Mouse (Mus musculus): ENCODE data around the gene Esd. TPM values are rescaled to one million over a fixed set of nuclear protein-coding genes. Genes with fewer than 3 reads are reported as not detected.

The Esd gene
- polyA plus RNA-seq, 1 experiment from 2014 or later, result 229 TPM

DNA sequence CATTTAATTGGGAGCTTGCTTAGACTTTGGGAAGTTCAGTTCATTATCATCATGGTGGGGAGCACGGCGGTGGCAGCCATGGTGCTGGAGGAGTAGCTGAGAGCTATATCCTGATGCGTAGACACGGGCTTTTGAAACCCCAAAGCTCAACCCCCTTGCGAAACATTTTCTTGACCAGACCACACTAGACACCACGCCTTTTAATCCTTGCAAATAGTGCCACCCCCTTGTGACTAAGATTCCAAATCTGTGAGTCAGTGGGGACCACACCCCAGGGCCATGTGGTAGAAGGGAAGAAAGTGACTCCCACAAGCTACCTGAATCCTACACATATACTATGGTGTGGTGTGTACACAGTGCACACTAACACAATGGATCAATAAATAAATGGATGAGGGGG lies 4.8 kb downstream of the Esd start:
- Histone ChIP-seq H3K9ac (replicated peaks; ENCODE audit: low read depth) (no peak overlapping the region), H3K27ac (ENCODE audit: low read length) (no peak overlapping the region), H3K27me3 (replicated peaks; ENCODE audit: insufficient read depth, low read length) (no peaks in the 10 kb centered on the region), H3K4me3 (ENCODE audit: low read depth, low read length) (no peak overlapping the region), H3K4me1 (ENCODE audit: insufficient read depth, low read depth, low read length) (0 out of 2 replicates have a peak, but pooled peaks cover 2% of the 10 kb centered on the region), H3K36me3 (ENCODE audit: insufficient read depth, low read length) (peaks cover 16% of the 10 kb centered on the region), H3K4me2 (replicated peaks; ENCODE audit: low read depth, low read length) (no peak overlapping the region), H3K9me3 (ENCODE audit: low read length) (no peaks in the 10 kb centered on the region)
- TF ChIP-seq CTCF (IDR thresholded peaks at IDR 0.05) (no peak), EP300 (IDR thresholded peaks at IDR 0.05) (no peak)
- DNase-seq (ENCODE audit: low spot score), result no peak
- no peak for ATAC-seq
- 85% methylated on average over 6 of the region's 6 CpGs for WGBS

DNA sequence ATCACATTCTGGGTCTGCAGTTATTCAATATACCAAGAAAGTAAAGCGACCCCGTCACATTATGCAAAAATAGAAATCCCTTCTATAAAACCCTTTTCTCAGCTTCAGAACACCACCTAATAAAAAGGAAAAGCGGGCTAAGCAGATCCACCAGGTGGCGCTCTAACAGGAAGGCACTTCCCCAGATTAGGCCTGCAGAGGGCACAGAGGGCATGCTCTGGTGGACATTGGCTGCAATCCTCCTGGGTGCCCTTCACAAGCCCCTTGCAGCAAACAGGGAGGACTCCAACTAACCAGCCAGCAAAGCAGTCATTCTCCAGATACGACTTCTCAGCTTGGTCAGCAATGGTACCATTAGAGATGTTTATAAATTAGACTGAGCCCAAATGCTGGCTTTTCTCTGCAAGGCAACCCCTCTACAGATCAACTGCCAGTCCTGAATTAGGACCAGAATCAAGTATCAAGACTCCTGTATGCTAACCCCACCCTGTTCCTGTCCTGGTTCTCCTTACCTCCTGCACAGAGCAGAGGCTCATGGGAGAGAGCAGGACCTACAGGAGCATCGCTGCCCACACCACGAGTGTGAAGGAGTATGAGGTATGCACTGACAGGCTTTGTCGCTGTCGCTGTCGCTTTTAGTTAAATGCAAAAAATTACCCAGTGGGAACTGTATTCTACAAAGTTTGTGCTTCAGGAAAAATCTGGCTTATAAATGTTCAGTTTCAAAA lies 32.3 kb downstream of the Esd start:
- H3K9me3 ChIP-seq (ENCODE audit: low read length), result no peaks in the 10 kb centered on the region
- no peaks in the 10 kb centered on the region for H3K27me3 ChIP-seq (replicated peaks; ENCODE audit: insufficient read depth, low read length)
- H3K36me3 ChIP-seq (ENCODE audit: insufficient read depth, low read length), result peaks cover 8% of the 10 kb centered on the region; the same call in 1 of the 2 replicates
- no peak overlapping the region for H3K4me3 ChIP-seq (ENCODE audit: low read depth, low read length)
- no peak overlapping the region for H3K9ac ChIP-seq (replicated peaks; ENCODE audit: low read depth)
- peak; percentile 43; the same call in 1 of the 2 replicates for ATAC-seq
- DNase-seq (ENCODE audit: low spot score), result peak; percentile 69
- no peaks in the 10 kb centered on the region for H3K4me1 ChIP-seq (ENCODE audit: insufficient read depth, low read depth, low read length)
- peak; percentile 95 for TF ChIP-seq CTCF (IDR thresholded peaks at IDR 0.05)
- TF ChIP-seq EP300 (IDR thresholded peaks at IDR 0.05), result no peak
- H3K27ac ChIP-seq (ENCODE audit: low read length), result no peak overlapping the region
- no peak overlapping the region for H3K4me2 ChIP-seq (replicated peaks; ENCODE audit: low read depth, low read length)
- WGBS, result 61% methylated on average over 10 of the region's 10 CpGs

DNA sequence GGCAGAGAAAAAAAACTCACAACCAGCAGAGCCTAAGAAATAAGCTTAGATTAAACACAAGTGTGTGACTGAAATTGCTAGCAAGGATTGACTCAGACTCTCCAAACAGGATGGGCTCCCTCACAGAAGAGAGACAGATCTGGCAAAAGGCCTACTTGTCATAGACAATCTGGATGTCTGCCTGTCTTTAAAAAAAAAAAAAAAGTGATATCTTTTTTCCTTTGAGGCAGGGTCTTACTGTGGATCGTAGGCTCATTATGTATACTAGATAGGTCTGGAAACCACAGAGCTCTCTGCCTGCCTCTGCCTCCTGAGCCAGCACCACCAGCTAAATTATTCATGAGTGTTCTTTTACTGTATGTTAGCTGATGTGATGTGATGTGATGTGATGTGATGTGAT lies 35.8 kb downstream of the Esd start:
- ATAC-seq, result no peak; the same call in 1 of the 2 replicates
- no peak overlapping the region for H3K9ac ChIP-seq (replicated peaks; ENCODE audit: low read depth)
- DNase-seq (ENCODE audit: low spot score), result peak; percentile 37
- H3K27ac ChIP-seq (ENCODE audit: low read length), result no peak overlapping the region
- 47% methylated on average over 1 of the region's 1 CpGs for WGBS
- H3K36me3 ChIP-seq (ENCODE audit: insufficient read depth, low read length), result peaks cover 20% of the 10 kb centered on the region
- no peaks in the 10 kb centered on the region for H3K27me3 ChIP-seq (replicated peaks; ENCODE audit: insufficient read depth, low read length)
- no peak overlapping the region for H3K4me3 ChIP-seq (ENCODE audit: low read depth, low read length)
- TF ChIP-seq EP300 (IDR thresholded peaks at IDR 0.05) (no peak), CTCF (IDR thresholded peaks at IDR 0.05) (no peak)
- no peaks in the 10 kb centered on the region for H3K4me1 ChIP-seq (ENCODE audit: insufficient read depth, low read depth, low read length)
- no peak overlapping the region for H3K4me2 ChIP-seq (replicated peaks; ENCODE audit: low read depth, low read length)
- no peaks in the 10 kb centered on the region for H3K9me3 ChIP-seq (ENCODE audit: low read length)

DNA sequence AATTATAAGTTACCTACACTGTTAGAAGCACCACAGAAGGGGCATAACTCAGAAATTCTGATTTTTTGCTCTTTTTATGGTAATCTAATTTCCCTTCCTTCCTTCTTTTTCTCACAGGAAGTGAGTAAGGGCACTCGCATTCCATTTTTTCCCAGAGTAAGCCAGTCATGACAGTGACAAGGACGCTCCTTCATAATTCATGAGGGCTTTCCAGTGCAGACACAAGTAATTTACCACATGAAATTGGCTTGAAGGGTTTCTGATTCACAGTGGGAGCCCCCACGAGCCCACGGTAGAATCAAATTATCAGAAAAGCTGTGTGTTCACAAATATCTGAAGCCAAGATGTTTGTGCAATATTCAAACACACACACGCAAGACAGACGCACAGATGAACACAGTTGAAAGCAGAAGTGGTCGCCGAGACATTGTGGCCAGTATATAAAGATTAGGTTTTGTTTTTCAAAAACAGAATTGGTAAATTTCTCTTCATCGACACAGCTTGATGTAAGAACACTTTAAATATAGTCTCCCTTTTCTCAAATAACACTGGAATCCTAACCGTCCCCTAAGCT lies 42.0 kb downstream of the Esd start:
- ATAC-seq (no peak), DNase-seq (ENCODE audit: low spot score) (no peak)
- Histone ChIP-seq H3K9me3 (ENCODE audit: low read length) (no peaks in the 10 kb centered on the region), H3K9ac (replicated peaks; ENCODE audit: low read depth) (no peak overlapping the region), H3K4me2 (replicated peaks; ENCODE audit: low read depth, low read length) (no peak overlapping the region), H3K36me3 (ENCODE audit: insufficient read depth, low read length) (peaks cover 21% of the 10 kb centered on the region), H3K27me3 (replicated peaks; ENCODE audit: insufficient read depth, low read length) (no peaks in the 10 kb centered on the region), H3K4me3 (ENCODE audit: low read depth, low read length) (no peak overlapping the region), H3K4me1 (ENCODE audit: insufficient read depth, low read depth, low read length) (no peaks in the 10 kb centered on the region), H3K27ac (ENCODE audit: low read length) (no peak overlapping the region)
- WGBS, result 84% methylated on average over 10 of the region's 10 CpGs
- no peak for TF ChIP-seq EP300 (IDR thresholded peaks at IDR 0.05)
- TF ChIP-seq CTCF (IDR thresholded peaks at IDR 0.05), result no peak

DNA sequence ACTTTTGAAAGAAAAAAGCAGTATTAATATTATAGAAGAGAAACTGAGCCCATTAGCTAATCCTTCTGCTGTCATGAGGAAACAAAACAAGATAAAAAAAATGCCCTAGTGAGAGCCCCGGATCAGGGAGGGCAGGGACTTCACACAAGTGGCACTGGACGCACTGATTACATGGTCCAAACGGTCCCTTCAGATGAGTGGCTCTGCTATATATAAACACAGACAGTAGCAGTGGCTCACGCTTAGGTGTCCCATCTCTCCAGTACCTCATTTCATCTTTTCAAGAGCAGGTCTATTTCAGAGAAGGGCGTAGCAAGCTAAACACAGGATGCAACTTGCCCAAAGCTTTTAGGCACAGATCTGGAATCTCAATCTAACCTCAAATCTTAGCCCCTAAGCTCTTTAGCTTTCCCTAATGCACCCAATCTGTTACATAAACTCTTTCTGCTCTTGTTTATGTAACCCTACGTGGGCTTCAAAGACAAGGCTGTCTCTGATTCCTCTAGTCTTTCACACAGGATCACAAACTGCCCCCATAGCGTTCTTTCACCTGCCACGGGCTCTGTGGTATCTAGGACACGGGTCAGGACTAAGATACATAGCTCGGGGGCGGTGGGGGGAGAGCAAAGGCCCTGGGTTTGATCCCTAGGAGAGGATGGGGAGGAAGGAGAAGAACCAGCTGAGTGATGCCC lies 52.3 kb downstream of the Esd start:
- no peak overlapping the region for H3K4me2 ChIP-seq (replicated peaks; ENCODE audit: low read depth, low read length)

DNA sequence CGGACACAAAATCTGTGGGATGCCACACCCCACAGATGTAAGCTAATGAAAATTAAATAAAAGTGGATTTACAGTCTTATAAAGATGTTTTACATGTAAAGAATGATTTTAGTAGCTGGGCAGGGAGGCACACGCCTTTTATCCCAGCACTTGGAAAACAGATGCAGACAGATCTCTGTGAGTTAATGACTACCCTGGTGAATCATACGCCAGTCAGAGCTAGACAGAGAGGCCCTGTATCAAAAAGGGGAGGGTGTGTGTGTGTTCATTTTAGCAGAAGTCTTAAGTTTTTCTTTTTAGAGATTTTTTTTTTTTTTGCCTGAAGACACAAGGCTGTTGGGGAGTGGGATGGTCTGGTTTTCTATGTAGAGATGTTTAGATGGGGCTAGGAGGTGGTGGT lies 55.6 kb downstream of the Esd start:
- Histone ChIP-seq H3K9ac (replicated peaks; ENCODE audit: low read depth) (no peak overlapping the region), H3K4me1 (ENCODE audit: insufficient read depth, low read depth, low read length) (no peaks in the 10 kb centered on the region), H3K4me3 (ENCODE audit: low read depth, low read length) (no peak overlapping the region), H3K27ac (ENCODE audit: low read length) (no peak overlapping the region), H3K4me2 (replicated peaks; ENCODE audit: low read depth, low read length) (no peak overlapping the region), H3K9me3 (ENCODE audit: low read length) (no peaks in the 10 kb centered on the region), H3K36me3 (ENCODE audit: insufficient read depth, low read length) (peaks cover 27% of the 10 kb centered on the region; the same call in 1 of the 2 replicates), H3K27me3 (replicated peaks; ENCODE audit: insufficient read depth, low read length) (no peaks in the 10 kb centered on the region)
- 96% methylated on average over 3 of the region's 3 CpGs for WGBS
- ATAC-seq, result no peak
- no peak for DNase-seq (ENCODE audit: low spot score)
- TF ChIP-seq EP300 (IDR thresholded peaks at IDR 0.05) (no peak), CTCF (IDR thresholded peaks at IDR 0.05) (no peak)

More for the DNA sequence above, 52.3 kb downstream of the Esd start:
- ATAC-seq (no peak), DNase-seq (ENCODE audit: low spot score) (no peak)
- TF ChIP-seq EP300 (IDR thresholded peaks at IDR 0.05), result no peak
- TF ChIP-seq CTCF (IDR thresholded peaks at IDR 0.05), result no peak
- Histone ChIP-seq H3K9me3 (ENCODE audit: low read length) (no peaks in the 10 kb centered on the region), H3K27ac (ENCODE audit: low read length) (no peak overlapping the region), H3K4me1 (ENCODE audit: insufficient read depth, low read depth, low read length) (no peaks in the 10 kb centered on the region), H3K4me3 (ENCODE audit: low read depth, low read length) (no peak overlapping the region), H3K36me3 (ENCODE audit: insufficient read depth, low read length) (peaks cover 27% of the 10 kb centered on the region; the same call in 1 of the 2 replicates), H3K9ac (replicated peaks; ENCODE audit: low read depth) (no peak overlapping the region), H3K27me3 (replicated peaks; ENCODE audit: insufficient read depth, low read length) (no peaks in the 10 kb centered on the region)
- 70% methylated on average over 11 of the region's 11 CpGs for WGBS
